Mouse (Mus musculus) megakaryocyte, adult 5-6 weeks (primary cell): ENCODE data around the gene Camkmt. TPM values are rescaled to one million over a fixed set of nuclear protein-coding genes. Genes with fewer than 3 reads are reported as not detected.

Source experiments
- ATAC-seq: 2 replicates; pipeline ENCODE4 v1.8.0; 2016; ENCODE audit warnings: mild to moderate bottlenecking, inconsistent platforms; ENCODE audit not compliant: poor library complexity, severe bottlenecking
- total RNA-seq, 2 experiments: library from RNA; stranded (forward) in 1 of 2; stranded (reverse) in 1 of 2; fragments of 153-499, 151-499 nt in 1 of 2; fragments of 221-1000, 200-1000 nt in 1 of 2; gene quantifications; 2 replicates each; pipeline versions ENCODE4 v1.2.3 to v1.2.4; 2015 to 2017

Gene Camkmt
- total RNA-seq, 2 experiments from 2014 or later: 2.3 to 4.2 TPM

- no peak for ATAC-seq
These were observed 397.2 kb downstream of the Camkmt start for GRCm38 (mm10) chr17:85487531-85487930.

GRCm38 (mm10) chr17:85488601-85489487 lies 398.5 kb downstream of the Camkmt start:
- peak; percentile 95 for ATAC-seq

GRCm38 (mm10) chr17:85489488-85489980 lies 399.2 kb downstream of the Camkmt start:
- ATAC-seq: no peak

GRCm38 (mm10) chr17:85491491-85491890 lies 401.1 kb downstream of the Camkmt start:
- no peak for ATAC-seq

GRCm38 (mm10) chr17:85493521-85493920 lies 403.2 kb downstream of the Camkmt start:
- no peak for ATAC-seq

GRCm38 (mm10) chr17:85495012-85495754 lies 404.8 kb downstream of the Camkmt start:
- ATAC-seq: peak; percentile 98

GRCm38 (mm10) chr17:85495871-85496270 lies 405.5 kb downstream of the Camkmt start:
- ATAC-seq: no peak

GRCm38 (mm10) chr17:85504888-85505287 lies 414.5 kb downstream of the Camkmt start:
- ATAC-seq: no peak

- ATAC-seq: no peak
These were observed 416.1 kb downstream of the Camkmt start for GRCm38 (mm10) chr17:85506206-85507088.

GRCm38 (mm10) chr17:85507089-85507460 lies 416.7 kb downstream of the Camkmt start:
- ATAC-seq: no peak

Other genes with a start within 250 kb of the Camkmt start
- 42.9 and 46.0 TPM in 2 replicates for gene Ppm1b, start 133.8 kb upstream of the Camkmt start, total RNA-seq (2015)
- 40.0 and 41.4 TPM in 2 replicates for gene Ppm1b, start 133.8 kb upstream of the Camkmt start, total RNA-seq (2017)
- gene Slc3a1, start 62.2 kb upstream of the Camkmt start, total RNA-seq (2015): 0.07 TPM in 1 of 2 replicates, not detected in the other
- gene Slc3a1, start 62.2 kb upstream of the Camkmt start, total RNA-seq (2017): not detected in 2 replicates
- 13.5 and 15.3 TPM in 2 replicates for gene Prepl, start 311 bp upstream of the Camkmt start, total RNA-seq (2015)
- gene Prepl, start 311 bp upstream of the Camkmt start, total RNA-seq (2017): 7.9 and 10.3 TPM in 2 replicates